Mouse (Mus musculus) adrenal gland, adult 2 months (tissue): ENCODE measurements at regions not wholly inside any gene's neighbourhood (a gene's known extent, or its start where the extent isn't known, plus 50 kb on each side); places are given as distances from the start of the nearest gene placed in this dataset.
"Not testable (repeated sequence)": the region's sequence is repeated elsewhere in the genome, so short reads cannot be mapped to it uniquely, and the experiment has no call there.

Source experiments
- DNase-seq: peaks from one replicate; pipeline ENCODE4 v3.0.0; 2021

DNA sequence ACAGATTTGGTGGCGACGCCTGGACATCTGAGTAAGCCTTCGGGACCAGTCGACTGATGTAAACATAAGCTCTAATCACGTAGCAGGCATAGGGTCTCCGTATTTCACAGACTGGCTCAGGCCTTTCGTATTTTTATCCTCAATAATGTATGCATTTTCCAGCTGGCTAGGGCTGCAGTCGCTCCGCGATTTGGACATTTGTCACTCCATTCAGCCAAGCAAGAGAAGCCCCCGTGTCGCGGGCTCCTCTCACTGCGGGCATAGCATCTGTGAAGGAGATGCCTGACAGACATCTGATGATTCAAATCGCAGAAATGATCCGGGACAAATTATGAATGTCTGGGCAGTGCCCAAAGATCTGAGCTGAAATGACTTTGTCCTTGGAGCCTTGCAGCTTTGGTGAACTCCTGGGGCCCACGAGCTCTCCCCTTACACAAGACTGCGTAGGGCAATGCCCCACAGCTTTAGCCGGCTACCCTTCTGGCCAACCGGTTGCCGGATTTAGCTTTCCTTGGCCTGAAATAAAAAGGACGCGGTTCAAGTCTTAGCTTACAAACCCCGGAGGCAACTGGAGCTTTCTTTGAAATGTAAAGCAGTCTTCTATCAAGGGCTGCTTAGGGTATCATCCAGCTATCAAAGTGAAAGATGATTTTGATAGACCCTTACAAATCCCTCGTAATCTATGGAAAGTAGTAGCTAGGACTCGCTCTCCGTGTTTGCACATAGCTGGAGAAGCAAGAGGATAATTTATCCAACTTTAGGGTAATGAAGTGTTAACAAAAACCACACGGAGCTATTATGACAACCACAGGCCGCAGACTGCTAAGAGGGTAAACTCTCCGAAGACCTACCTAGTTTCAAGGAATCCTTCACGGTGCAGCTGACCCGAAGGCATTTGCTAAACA lies 270.6 kb downstream of the Etnk1 start:
- DNase-seq: no peak

GRCm38 (mm10) chr6:143438272-143438591 lies 271.2 kb downstream of the Etnk1 start:
- DNase-seq: no peak

DNA sequence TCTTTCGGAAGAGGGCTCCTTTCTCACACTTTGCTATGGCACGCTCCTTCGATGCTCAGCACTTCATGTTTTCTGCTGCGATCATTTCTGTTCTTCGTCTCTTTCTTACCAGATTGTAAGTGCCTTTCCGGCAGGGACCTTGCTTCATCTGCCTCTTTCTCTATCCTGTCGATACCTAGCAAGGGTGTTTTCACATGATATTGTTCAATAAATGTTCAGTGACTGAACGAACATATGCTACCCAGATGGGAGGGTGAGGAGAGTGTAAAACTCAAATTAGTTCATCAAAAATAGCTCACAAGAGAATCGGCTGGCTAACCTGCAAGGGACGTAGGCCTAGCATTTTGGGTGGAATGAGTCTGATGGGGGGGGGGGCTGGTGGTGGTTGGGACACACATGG lies 272.5 kb downstream of the Etnk1 start:
- DNase-seq: no peak

DNA sequence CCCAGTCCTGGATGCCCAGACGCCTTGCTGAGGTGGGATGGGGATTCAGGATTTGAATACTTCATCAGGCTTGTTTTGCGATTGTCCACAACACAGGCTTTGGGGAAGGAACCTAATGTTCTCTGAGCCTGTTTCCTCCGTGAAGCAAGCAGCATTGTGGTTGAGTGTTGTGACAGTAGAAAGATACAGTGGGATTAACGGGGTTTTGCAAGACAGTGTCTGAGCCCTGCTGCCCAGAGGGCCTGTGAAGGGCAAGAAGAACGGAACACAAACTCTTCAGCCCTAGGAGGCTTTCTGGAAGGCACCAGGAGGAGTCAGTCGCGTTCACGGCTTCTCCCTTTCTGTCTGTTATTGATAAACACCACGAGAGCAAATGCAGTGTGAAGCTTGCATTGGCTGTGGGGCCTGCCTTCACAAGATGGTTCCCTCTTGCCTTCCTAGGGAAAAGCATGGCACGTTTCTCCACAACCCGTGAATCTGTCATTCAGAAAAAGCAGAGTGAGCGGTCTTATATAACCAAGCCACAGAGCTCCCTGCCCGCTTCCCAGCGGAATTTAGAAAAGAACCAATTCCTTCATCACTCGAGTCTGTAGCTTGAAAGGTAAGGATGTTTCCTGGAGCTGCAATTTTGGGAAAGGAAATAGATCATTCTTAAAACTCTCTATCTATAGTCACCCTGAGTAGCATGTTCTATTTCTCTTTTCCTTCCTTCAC lies 273.4 kb downstream of the Etnk1 start:
- no peak for DNase-seq

DNA sequence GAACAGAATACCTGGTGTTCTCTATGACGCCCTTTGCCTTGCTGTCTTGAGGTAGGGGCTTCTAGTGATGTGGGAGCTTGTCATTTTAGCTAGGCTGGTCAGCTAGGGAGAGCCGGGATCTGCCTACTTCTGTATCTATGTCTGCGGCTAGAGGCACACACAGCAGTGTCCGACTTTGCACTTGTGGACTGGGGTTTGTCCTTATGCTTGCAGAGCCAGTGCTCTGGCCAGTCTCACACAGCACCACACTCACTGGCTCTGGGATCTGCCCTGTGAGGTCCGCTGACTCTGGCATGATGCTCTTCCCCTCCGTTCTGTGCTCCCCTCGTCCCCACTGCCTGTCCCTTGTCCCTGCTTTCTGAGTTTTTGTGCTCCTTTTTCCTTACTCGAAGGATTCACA lies 275.3 kb downstream of the Etnk1 start:
- DNase-seq: no peak

DNA sequence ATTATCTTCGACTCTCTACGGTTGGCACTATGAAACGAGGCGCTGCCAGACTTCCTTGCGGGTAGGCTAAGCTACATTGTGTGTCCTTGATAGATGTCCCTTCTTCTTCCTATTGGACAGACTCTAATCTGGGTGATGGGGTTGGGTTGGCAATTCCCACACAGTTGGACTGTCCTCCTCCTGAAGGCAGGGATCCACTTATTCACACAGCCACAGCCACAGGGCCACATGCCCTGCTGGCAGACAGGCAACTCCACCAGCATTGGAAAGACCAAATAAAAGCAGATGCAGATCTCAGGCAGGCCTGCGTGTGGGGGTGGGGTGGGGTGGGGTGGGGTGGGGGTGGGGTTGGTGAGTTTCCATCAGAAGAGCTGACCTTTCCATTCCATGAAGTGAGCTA lies 276.4 kb downstream of the Etnk1 start:
- no peak for DNase-seq

- no peak for DNase-seq
These were observed 277.8 kb downstream of the Etnk1 start for GRCm38 (mm10) chr6:143444782-143445181.

DNA sequence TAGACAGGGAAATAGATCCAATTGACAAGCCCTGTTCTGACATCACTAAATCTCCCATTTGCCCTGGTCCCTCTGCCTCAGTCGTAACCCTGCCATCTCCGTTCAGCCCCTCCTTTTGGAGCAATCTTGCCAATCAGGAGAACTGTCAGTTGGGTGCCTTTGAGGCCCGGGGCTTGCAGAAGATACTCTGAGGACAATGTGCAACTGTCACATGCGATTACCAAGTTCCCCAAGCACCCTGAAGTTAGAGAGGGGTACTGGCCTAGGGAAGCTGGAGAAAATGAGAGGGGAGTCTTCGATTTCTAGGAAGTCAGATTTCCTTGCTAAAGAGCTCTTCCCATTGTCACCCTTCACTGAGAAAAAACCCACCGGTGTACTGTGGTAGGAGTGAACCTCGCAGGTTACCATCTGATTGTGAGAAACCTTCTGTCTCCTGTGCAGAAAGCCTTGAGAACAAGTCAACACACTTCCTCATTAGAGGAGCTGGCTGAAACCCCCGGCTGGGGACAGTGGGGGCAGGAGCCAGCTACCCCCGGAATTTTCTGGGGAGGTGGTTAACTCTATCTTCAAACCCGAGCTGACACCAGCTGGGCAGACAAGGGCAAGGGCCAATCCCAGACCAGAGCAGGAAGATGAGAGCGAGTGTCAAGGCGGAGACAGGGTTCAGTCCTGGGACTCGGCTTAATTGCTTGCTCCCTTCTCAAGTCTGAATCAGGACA lies 279.0 kb downstream of the Etnk1 start:
- DNase-seq: no peak

- DNase-seq: no peak
These were observed 280.0 kb downstream of the Etnk1 start for GRCm38 (mm10) chr6:143447060-143447459.

GRCm38 (mm10) chr6:143449071-143449470 lies 282.1 kb downstream of the Etnk1 start:
- no peak for DNase-seq

- no peak for DNase-seq
These were observed 284.8 kb downstream of the Etnk1 start for GRCm38 (mm10) chr6:143451869-143452268.

- no peak for DNase-seq
These were observed 287.7 kb downstream of the Etnk1 start for GRCm38 (mm10) chr6:143454695-143455218.

DNA sequence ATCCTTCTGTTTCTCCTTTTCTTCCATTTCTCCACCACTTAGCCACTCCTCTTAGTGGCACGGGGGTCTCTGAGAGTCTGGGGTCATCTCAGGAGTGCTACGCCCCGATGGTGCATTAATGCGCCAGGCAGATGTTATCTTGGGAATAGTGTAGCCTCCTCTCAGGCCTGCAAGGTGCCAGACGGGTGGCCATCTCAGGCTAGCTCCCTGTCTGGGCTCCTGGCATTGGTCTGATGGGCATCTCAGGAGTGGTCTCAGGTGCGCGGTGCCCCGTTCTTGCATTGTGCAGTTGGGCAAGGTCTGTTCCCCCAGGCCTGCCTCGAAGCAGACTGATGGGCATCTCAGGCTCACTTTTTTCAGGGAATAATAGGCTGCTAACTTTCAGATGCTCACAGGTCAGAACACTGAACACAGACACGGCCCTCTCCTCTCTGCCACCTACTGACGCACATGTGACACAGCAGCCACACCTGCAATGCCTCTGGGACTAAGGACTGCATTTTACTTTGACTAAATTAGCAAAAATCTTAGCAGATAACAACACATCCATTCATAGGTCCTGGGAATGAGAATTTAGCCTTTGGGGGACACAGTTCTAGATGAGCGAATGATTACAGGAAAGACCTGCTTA lies 298.0 kb downstream of the Etnk1 start:
- no peak for DNase-seq

GRCm38 (mm10) chr6:143472676-143473075 lies 305.7 kb downstream of the Etnk1 start:
- not testable (repeated sequence) for DNase-seq

- DNase-seq: no peak
These were observed 307.4 kb downstream of the Etnk1 start for GRCm38 (mm10) chr6:143474396-143474795.

DNA sequence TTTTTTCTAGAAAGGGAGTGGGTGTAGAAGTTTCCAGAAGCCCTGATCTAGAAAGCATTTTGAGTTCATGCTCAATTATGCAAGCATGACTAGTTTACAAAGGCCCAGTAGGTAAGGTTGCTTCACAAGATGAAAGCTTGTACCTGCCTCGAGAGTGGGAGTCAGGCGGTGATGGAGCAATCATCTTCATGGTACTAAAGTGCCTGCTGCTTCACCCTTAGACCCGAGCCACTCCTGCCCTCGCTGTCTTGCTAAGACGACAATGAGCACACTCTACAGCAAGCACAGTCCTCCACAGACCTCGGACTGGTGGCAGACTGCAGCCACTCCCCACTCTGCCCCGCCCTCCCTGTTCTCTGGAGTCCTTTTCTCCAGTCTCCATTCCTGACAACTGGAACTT lies 308.3 kb downstream of the Etnk1 start:
- DNase-seq: no peak

- no peak for DNase-seq
These were observed 310.4 kb downstream of the Etnk1 start for GRCm38 (mm10) chr6:143477396-143477795.

- no peak for DNase-seq
These were observed 312.2 kb downstream of the Etnk1 start for GRCm38 (mm10) chr6:143479239-143479638.

DNA sequence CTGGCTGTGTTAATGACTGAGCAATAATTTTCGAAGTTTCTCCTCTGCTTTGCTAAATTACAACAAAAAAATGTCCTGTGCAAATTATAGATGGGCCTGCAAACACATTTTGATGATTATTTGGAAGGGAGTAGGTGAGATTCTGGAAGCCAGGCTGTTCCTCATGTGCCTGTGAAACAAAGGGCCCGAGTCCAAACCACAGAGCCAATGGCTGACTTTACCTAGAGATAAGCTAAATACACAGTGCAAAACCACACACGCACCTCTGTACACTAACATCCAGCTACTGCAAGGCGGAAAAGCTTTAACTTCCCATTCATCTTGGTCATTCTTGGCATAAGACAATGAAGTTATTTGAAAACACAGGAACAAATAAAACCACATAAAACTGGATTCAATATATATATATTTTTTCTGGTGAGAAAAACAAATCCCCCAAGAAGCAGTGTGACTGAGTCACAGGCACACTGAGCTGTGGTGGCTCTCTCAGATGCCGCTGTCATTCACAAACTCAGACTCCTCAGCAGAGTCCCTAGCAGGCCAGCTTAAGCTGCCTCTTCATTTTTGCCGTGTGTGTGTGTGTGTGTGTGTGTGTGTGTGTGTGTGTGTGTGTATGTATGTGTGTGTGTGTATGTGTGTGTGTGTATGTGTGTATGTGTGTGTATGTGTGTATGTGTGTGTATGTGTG lies 312.8 kb downstream of the Etnk1 start:
- DNase-seq: no peak

GRCm38 (mm10) chr6:143482272-143482671 lies 315.3 kb downstream of the Etnk1 start:
- no peak for DNase-seq

DNA sequence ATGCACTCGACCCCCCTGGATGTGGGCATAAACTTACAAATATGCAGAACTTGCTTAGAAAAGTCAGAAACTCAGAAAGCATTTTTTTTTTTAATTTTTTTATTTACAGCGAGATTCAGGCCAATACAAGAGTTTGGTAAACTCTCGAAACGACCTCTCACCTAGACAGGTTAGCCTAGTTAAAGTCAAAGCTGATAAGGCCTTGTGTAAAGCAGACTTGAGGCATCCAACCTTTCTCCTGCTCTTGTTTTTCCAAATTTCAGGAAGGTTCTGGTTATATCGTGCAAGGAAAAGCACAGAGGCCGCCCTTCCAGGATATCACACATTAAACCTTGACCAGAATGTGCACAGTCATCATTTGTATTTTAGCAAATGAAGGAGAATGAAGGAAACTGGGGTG lies 315.8 kb downstream of the Etnk1 start:
- DNase-seq: no peak

DNA sequence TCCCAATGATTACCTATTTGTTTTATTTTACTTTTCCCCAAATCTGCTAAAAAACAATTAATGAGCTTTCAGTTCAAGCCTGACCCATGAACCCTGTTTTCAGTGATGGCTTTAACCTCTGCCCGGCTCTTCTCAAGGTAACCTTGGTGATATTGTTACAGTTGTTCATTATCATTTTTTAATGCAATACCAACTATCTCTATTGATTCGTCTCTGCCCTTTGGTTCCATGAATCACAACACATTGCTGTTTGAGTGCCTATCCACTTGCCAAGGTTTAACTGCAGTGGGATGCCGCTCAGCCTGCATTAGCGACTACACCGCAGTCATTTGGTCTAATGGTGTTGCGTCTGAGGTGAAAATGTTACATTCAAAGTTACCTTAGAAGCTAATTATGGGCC lies 317.9 kb downstream of the Etnk1 start:
- no peak for DNase-seq
